Mouse (Mus musculus): ENCODE measurements at regions not wholly inside any gene's neighbourhood (a gene's known extent, or its start where the extent isn't known, plus 50 kb on each side); places are given as distances from the start of the nearest gene placed in this dataset.

- no peak for DNase-seq
Observed at GRCm38 (mm10) chr9:41478106-41478848, 316.8 kb upstream of the Ubash3b start.

GRCm38 (mm10) chr9:41475326-41475725 is 313.8 kb upstream of the Ubash3b start:
- DNase-seq, result no peak

GRCm38 (mm10) chr9:41474945-41475297 is 313.4 kb upstream of the Ubash3b start:
- no peak for DNase-seq

DNA sequence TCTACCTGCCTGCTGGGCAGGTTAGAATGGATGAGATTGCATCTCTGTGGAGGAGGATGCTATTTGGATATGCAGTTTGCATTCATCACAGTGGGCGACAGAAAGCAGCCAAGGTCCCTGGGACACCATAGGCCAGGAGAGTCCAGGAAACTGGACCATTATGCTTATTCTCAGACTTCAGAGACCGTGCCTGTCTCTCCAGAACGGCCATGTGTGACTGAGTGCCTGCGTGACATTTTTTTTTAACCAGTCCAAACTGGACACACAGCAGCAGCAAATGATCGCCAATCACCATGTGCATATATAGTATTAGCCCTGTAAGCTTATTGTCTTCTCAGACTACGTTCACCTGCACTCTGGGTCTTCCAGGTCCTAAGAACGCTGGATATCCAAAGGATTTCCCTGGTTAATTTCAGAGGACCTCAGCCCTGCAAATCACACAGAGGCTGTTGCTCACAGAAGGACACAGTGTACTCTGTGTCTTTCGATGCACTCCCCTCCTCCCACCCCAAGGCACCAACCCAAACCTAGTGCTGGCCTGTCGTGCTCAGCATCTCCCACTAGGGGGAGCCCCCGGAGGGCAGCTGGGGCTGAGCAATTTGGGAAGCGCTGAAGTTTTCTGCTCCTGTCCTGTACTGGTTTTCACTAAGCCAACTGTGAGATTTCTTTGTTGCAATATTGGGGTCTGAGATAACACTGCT is 312.9 kb upstream of the Ubash3b start:
- DNase-seq, result peak; percentile 87

GRCm38 (mm10) chr9:41473506-41473905 is 312.0 kb upstream of the Ubash3b start:
- DNase-seq, result no peak

DNA sequence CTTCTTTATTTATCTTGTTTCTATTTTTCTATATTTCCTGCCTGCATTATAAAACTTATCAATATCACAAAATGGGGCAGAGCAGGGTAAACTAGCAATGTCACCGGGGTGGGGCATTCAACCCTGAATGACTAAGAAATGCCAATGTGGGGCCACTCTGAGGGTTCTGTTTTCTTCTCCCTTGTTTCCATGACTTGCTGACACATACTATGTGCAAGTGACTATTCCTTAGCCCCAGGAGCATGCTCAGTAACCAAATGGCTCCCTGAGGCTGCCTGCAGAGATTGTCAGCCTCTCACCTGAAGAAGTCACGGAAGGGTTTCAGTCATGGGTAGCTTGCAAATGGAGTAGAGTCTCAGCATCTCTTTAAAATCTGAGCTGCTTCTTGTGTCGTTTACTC is 309.8 kb upstream of the Ubash3b start:
- DNase-seq, result no peak

DNA sequence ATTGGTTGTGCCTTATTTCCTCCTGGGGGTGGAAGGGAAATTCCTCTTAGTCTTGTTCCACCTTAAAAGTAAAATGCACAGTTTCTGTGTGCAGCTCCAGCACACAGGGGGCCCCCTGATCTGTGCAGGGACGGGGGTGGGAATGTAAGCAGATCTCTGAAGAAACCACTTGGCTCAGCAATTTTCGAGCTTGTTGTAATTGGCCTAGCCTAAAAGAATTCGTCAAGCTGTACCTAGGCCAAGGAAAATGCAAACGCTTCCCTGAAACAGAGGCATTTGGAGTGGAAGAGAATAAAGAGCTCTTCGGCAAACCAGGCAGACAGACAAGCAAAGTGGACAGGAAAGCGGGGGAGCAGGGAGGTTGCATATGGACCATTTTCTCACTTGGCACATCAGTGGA is 308.5 kb upstream of the Ubash3b start:
- DNase-seq, result no peak

- no peak for DNase-seq
Observed at GRCm38 (mm10) chr9:41469414-41469813, 307.9 kb upstream of the Ubash3b start.

GRCm38 (mm10) chr9:41464057-41464685 is 302.7 kb upstream of the Ubash3b start:
- peak; percentile 21 for DNase-seq

GRCm38 (mm10) chr9:41461742-41462141 is 300.2 kb upstream of the Ubash3b start:
- DNase-seq, result peak; percentile 86

- DNase-seq, result no peak
Observed at GRCm38 (mm10) chr9:41460709-41461108, 299.2 kb upstream of the Ubash3b start.

DNA sequence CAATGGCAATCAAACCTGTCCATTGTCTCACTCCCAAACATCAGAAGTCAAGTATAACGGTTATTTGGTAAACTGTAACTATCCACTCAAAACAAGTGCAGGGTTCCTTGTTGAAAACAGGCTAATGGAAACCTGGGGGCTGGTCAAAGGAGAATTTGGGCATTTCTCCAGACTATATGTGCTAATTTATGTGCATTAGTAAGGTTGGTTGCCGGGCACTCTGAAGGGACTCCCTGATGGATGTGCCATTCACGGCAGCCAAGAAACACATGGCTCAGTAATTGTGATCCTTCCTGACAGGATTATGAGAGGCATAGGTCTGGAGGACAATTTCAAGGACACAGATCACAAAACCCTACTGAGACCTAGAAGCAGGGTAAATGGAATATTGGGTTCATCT is 295.5 kb upstream of the Ubash3b start:
- DNase-seq, result no peak

DNA sequence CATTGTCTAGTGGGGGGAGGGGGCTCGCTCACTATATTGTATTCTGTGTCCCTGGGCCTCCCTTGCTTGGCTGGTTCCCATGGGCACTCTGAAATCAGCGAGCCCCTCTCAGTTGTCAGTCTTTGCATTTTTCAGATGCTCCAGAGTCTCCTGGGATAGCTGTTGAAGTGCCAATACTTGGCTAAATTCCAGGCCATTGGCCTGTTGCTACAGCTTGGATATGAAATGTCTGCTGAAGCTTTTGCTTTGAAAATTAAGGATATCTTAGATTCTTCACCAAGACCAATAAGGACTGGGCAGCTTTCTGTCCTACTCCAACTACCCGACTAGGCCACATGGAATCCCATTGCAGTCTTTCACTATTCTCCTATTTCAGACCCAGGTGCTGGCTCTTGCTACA is 290.2 kb upstream of the Ubash3b start:
- DNase-seq, result no peak

DNA sequence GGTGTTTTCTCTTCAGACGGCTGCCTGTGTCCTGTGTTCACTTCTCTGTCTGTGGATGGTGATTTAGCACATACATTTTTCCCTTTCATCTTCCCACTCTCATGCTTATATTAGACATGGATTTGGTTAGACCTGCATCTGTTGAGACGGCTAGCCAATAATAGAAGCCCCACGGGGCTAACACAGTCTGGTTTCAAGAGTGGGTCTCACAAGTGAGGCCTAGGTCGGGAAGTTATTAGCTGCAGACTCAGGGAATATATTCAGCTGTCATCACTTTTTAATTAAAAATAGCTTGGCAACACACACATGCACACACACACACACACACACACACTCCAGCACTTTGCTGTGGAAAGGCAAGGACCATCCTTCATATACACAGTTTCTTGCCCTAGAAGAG is 287.7 kb upstream of the Ubash3b start:
- no peak for DNase-seq

GRCm38 (mm10) chr9:41447902-41448301 is 286.4 kb upstream of the Ubash3b start:
- DNase-seq, result no peak

GRCm38 (mm10) chr9:41447211-41447875 is 285.8 kb upstream of the Ubash3b start:
- peak; percentile 62 for DNase-seq

DNA sequence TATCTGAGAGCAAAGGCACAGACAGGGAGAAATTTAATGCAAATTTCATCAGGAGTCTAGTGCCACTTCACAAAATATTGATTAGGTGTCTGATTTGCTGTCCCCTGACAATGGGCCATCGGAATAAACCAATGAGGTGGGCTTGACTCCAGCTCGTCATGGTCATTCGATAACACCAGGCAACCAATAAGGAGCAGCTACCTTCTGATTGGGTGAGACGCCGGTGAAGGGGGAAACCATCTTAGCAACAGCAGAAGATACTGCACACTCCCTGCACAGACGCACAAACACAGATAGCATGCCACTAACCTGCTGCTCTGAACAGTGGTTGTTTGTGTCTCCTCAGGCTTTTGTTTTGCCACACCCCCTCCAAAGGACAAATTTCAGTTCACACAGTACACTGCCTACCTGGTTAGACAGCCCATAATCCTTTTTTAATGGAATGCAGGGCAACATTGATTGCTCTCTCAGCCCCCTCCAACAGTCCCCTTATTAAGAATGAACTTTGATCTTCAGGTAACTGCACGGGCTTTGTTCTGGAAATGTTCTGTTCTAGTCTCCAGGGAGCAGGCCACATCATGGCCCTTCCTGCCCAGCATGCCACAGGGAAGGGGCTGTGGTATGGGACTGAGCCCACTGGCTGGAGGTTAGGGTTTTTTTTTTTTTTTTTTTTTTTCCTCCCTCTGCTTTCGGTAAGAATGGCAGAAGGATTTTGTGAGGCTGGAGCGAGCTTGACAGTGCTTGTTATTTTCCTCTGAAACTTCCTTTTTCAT is 285.1 kb upstream of the Ubash3b start:
- DNase-seq, result peak; percentile 63

- peak; percentile 20 for DNase-seq
Observed at GRCm38 (mm10) chr9:41442418-41442817, 280.9 kb upstream of the Ubash3b start.

- DNase-seq, result no peak
Observed at GRCm38 (mm10) chr9:41439979-41440378, 278.5 kb upstream of the Ubash3b start.

- no peak for DNase-seq
Observed at GRCm38 (mm10) chr9:41438141-41438540, 276.6 kb upstream of the Ubash3b start.

- DNase-seq, result no peak
Observed at GRCm38 (mm10) chr9:41430391-41431343, 269.2 kb upstream of the Ubash3b start.
